Mouse (Mus musculus) gastrocnemius, postnatal 36 days (tissue): ENCODE measurements at regions not wholly inside any gene's neighbourhood (a gene's known extent, or its start where the extent isn't known, plus 50 kb on each side); places are given as distances from the start of the nearest gene placed in this dataset.
A peak's percentile ranks its signal among the peaks of the same experiment; 100 is the strongest.

Experiments
- DNase-seq, 2 experiments: peaks; one replicate each; pipeline ENCODE4 v3.0.0; 2022
- intact Hi-C: fragments of 180-260 bp; cut with DNase I; formaldehyde crosslinking; loops from one replicate; pipeline ENCODE4 v1.15.1; 2025

- DNase-seq, result no peak
- intact Hi-C loops, result loop anchor here (5.0 to 10.0 kb wide), 2 partner anchors 39 to 196 kb away; no protein-coding TSS in a partner anchor
These were observed 187.0 kb upstream of the Jade1 start for GRCm38 (mm10) chr3:41368351-41369101.

GRCm38 (mm10) chr3:41366764-41367163 is 188.8 kb upstream of the Jade1 start:
- intact Hi-C loops, result loop anchor here (5.0 to 10.0 kb wide), 2 partner anchors 41 to 198 kb away; no protein-coding TSS in a partner anchor

DNA sequence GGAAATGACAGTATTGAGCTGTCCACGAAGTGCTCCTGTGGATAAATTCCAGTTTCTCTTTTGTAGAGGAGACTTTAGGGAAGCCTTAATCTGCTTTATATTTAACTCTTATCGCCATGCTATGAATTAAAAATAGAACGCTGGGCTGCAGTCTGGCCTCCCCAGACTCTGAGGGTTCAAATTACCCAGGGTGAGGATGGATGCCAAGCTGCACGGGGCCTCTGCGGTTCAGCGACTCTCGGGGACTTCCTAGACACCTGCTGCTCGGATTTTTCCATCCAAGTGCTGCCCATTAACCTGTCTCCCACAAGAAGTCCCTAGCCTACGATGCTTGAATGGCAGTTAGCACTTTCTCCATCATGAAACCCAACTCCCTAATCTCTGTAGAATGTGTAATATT is 189.3 kb upstream of the Jade1 start:
- intact Hi-C loops, result loop anchor here (5.0 to 10.0 kb wide), 2 partner anchors 41 to 199 kb away; no protein-coding TSS in a partner anchor

More at GRCm38 (mm10) chr3:41366764-41367163, 188.8 kb upstream of the Jade1 start:
- DNase-seq, result no peak

DNA sequence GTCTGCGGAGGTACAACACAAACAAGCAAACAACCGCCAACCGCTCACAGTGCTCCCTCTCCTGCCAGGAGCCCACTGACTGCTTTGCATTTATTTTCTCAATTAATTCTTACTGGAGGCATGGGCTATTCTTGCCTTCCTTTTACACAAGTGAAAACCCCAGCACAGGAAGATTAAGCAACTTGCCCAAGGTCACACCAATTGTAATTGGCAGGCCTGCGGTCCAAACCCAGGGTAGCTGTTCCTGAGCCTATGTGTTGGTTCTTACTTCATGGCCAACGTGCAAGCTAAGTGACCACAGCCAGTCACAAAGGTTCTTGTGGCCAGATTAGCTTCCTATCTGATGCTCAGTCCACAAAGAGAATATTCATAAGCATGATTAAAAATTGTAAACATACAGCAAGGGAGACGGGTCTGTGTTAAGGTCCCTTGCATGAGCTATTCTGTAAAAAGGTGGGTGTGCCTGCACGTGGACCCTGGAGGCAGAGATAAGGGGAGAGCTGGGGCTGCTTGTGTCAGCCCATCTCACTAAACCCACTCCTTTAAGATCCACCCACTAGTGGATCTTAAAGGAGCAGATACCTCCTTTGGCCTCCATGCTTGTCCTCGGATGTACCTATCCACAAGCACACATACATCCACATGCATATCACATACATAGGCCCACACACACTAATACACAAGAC is 190.2 kb upstream of the Jade1 start:
- DNase-seq, result no peak
- intact Hi-C loops, result loop anchor here (5.0 to 10.0 kb wide), 2 partner anchors 42 to 200 kb away; no protein-coding TSS in a partner anchor

More for the DNA sequence above, 189.3 kb upstream of the Jade1 start:
- peak in 1 of 2 experiments; percentile 51 for DNase-seq

GRCm38 (mm10) chr3:41363947-41364346 is 191.6 kb upstream of the Jade1 start:
- intact Hi-C loops, result loop anchor here (10.0 kb wide), 1 partner anchor 201 kb away; no protein-coding TSS in a partner anchor
- no peak for DNase-seq

GRCm38 (mm10) chr3:41360231-41360630 is 195.3 kb upstream of the Jade1 start:
- intact Hi-C loops, result loop anchor here (10.0 kb wide), 1 partner anchor 205 kb away; no protein-coding TSS in a partner anchor
- DNase-seq, result peak; percentile 49 to 51

- intact Hi-C loops, result no loop called here
- no peak for DNase-seq
These were observed 196.1 kb upstream of the Jade1 start for GRCm38 (mm10) chr3:41359458-41359857.

- DNase-seq, result no peak
- intact Hi-C loops, result no loop called here
These were observed 202.5 kb upstream of the Jade1 start for GRCm38 (mm10) chr3:41353021-41353420.

GRCm38 (mm10) chr3:41351786-41352185 is 203.7 kb upstream of the Jade1 start:
- intact Hi-C loops, result no loop called here

DNA sequence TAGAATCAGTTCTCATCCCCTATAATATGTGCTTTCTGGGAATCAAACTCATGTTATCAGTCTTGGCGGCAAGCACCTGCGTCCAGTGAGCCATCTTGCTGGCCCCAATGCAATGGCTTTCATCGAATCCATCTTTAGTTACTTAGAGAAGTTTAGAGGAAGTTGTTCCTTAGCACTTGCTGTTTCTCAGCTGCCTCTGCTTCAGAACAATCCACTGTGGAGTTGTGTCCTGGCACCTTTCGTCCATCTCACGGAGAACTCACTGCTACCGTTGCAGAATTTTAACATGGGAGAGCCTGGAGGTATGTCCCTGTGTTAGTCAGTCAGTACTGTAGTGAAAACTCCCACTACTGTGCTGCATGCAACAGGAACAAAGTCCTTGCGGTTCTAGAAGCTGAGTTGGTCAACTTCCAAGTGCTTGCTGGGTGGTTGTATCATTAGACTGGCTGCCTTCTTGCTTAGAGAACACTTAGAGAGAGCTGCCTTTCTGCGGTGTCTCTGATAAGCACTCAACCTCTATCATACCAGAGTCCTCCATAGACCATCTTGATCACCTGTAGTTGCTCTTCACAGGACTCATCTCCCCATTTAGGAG is 204.3 kb upstream of the Jade1 start:
- intact Hi-C loops, result no loop called here
- no peak for DNase-seq

More at GRCm38 (mm10) chr3:41351786-41352185, 203.7 kb upstream of the Jade1 start:
- DNase-seq, result no peak

- intact Hi-C loops, result no loop called here
- no peak for DNase-seq
These were observed 205.2 kb upstream of the Jade1 start for GRCm38 (mm10) chr3:41350331-41350730.

- intact Hi-C loops, result no loop called here
- peak in 1 of 2 experiments; percentile 30 for DNase-seq
These were observed 206.7 kb upstream of the Jade1 start for GRCm38 (mm10) chr3:41348795-41349194.

GRCm38 (mm10) chr3:41346863-41347262 is 208.7 kb upstream of the Jade1 start:
- no peak for DNase-seq
- intact Hi-C loops, result no loop called here

DNA sequence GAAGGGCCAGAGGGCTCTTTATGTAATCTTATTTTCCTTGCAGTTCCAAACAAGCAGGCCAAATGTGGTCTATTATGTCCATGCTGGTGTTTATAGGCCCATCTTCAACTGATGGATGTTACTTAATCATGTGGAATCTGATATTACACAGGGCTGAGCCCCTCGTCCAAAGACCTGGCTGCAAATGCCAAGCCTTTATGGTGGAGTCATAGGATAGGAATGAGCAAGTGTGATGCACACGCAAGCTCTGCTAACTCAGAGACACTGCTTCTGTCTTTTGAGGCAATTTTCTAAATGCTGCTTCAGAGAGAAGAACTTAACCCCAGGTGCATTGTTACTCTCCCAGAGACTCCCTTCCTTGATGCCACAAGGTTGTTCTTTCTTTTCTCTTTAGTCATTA is 212.1 kb upstream of the Jade1 start:
- no peak for DNase-seq
- intact Hi-C loops, result no loop called here

- intact Hi-C loops, result no loop called here
- DNase-seq, result no peak
These were observed 223.1 kb upstream of the Jade1 start for GRCm38 (mm10) chr3:41332481-41332880.

- intact Hi-C loops, result no loop called here
- DNase-seq, result no peak
These were observed 225.2 kb upstream of the Jade1 start for GRCm38 (mm10) chr3:41330356-41330755.

DNA sequence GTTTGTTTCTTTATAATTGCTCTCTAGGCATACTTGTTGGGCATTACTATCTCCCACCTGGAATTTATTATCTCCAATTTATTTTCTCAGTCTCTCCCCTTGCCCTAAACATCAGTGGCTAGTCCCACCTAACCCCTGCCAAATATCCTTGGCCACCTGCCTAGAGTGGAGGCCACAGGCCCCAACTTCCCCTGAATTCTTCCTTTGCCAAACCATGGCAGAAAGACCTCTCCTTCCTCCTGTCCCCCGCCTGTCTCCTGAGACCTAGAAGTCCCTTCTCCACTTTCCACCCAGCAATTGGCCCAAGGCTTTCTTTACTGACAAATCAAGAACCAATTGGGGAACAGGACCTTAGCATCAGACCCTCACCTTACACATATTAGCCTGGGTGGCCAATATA is 226.7 kb upstream of the Jade1 start:
- DNase-seq, result no peak
- intact Hi-C loops, result no loop called here

DNA sequence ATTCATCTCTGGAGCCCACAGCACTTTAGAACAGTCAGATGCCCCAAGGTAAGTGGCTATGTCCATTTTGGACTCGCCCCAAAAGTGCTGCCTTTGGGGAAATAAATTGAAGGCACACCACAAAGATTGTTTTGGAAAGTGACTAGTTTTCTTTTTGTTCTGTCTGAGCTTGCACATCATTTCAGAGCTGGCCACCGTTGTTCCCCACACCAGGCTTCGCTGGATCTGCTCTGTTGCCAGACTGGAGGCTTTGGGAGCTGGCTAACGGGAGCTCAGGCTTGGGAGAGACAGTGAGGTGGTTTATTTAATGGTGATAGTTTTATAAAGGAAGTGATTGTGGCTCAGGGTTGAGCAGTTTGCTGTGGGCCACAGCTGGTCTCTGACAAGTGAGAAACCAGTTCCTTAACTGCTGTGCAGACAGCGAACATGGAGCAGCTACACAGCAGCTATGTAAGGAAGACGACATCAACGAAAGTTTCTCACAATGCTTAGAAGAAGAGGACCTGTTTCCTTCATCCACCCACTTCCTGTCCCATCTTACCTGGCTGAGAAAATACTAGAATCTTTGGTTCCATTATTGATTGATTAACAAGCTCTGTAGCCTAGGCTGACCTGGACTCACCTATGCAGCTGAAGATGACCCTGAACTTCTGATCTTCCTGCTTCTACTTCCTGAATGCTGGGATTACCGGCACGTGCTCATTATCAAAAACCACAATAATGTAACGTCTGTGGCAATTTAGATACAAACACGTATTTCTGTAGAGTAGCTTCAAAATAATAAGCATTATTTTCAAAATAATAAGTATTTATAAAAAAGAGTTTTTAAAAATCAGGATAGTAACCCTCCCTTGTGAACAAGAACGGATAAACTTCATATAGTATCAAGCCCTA is 229.1 kb upstream of the Jade1 start:
- intact Hi-C loops, result no loop called here

DNA sequence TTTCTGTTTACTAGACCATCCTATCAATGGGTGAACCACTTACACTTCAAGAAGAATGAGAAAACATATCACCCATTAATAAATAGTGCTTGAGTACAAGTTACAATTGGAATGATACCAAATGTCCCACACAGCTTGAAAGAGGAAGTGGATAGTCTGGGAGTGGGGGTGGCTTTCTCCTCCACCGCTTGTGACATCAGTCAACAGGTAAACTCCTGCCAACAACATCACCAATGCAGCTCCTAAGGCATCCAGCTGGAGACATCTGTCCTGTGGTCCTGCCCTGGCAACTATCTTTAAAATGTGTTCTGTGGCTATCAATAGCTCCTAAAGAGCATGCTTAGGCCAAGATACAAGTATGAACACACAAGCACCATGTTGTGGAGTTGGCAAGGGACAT is 233.7 kb upstream of the Jade1 start:
- intact Hi-C loops, result no loop called here
- DNase-seq, result no peak

More for the DNA sequence above, 229.1 kb upstream of the Jade1 start:
- no peak for DNase-seq
